ENCODE assay signal across 8 mouse cellular contexts in the genomic region with DNA sequence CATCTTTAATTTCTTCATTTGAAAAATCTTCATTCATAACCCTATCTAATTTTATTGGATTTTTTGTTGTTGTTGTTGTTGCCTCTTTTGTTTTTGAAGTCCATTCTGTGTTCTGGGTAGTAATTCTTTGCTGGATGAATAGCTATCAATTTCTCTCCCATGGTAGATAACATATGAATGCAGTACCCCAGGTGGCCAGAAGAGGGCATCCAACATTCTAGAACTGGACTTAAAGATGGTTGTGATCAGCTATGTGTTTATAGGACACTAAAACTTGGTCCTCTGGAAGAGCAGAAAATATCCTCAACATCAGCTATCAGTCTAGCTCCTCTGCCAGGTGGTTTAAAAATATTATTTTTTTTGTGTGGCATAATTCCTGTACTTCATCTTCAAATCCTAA.
A peak's percentile ranks its signal among the peaks of the same experiment; 100 is the strongest.
DNase-seq lines count a peak whose midpoint lies in the region; ATAC-seq and TF ChIP-seq lines count a peak whose summit lies in the region.
"Not testable (repeated sequence)": the region's sequence is repeated elsewhere in the genome, so short reads cannot be mapped to it uniquely, and the experiment has no call there.

No protein-coding gene starts in this region.

- not testable (repeated sequence) for H3K27ac ChIP-seq in kidney, postnatal 0 days

- H3K9me3 ChIP-seq in kidney, postnatal 0 days (replicated peaks; ENCODE audit: low read length) = not testable (repeated sequence)

- H3K27me3 ChIP-seq in kidney, postnatal 0 days (ENCODE audit: insufficient read depth, low read length) = not testable (repeated sequence)

- not testable (repeated sequence) for H3K4me3 ChIP-seq in kidney, postnatal 0 days (replicated peaks; ENCODE audit: low read depth, low read length); lung, adult 2 months (replicated peaks; ENCODE audit: extremely low read depth, low read depth, low read length)

- not testable (repeated sequence) for TF ChIP-seq POLR2A in lung, adult 2 months (IDR thresholded peaks at IDR 0.05; ENCODE audit: borderline replicate concordance, extremely low read depth, low read depth, low read length)

- DNase-seq in A20 (ENCODE audit: low read depth, low spot score) = peak; percentile 68
- DNase-seq in ZHBTc4 (ENCODE audit: low read depth, low spot score) = peak; percentile 51
- peak; percentile 14 to 40 for DNase-seq in cerebellum, postnatal 14 days
- not testable (repeated sequence) for DNase-seq in kidney, postnatal 0 days (ENCODE audit: low spot score)
- peak; percentile 11 for DNase-seq in lung, adult 2 months
- DNase-seq in thymus, postnatal 0 days (ENCODE audit: low spot score) = peak; percentile 8

- not testable (repeated sequence) for H3K9ac ChIP-seq in kidney, postnatal 0 days (ENCODE audit: low read depth, low read length)

- ATAC-seq in granulocyte monocyte progenitor cell, adult 5-6 weeks (replicated peaks; ENCODE audit: poor library complexity, severe bottlenecking) = peak; percentile 50; the same call in 1 of the 2 replicates
- ATAC-seq in kidney, postnatal 0 days (replicated peaks; ENCODE audit: low FRiP score, low read depth) = not testable (repeated sequence)
- peak; percentile 49; the same call in 1 of the 2 replicates for ATAC-seq in neutrophil, adult 5-6 weeks (ENCODE audit: extremely low read depth, insufficient number of reproducible peaks, low FRiP score, poor library complexity, severe bottlenecking)

- peak; percentile 52 for TF ChIP-seq CTCF in kidney, postnatal 0 days (IDR thresholded peaks at IDR 0.05; ENCODE audit: low read depth)
- TF ChIP-seq CTCF in lung, adult 2 months (IDR thresholded peaks at IDR 0.05; ENCODE audit: insufficient read depth, low read length) = not testable (repeated sequence)

- H3K36me3 ChIP-seq in kidney, postnatal 0 days (ENCODE audit: insufficient read depth, low read length) = not testable (repeated sequence)

- H3K4me2 ChIP-seq in kidney, postnatal 0 days (ENCODE audit: low read length) = not testable (repeated sequence)

- H3K4me1 ChIP-seq in kidney, postnatal 0 days (replicated peaks; ENCODE audit: insufficient read depth, low read length); lung, adult 2 months (ENCODE audit: control insufficient read depth, insufficient read depth, low read length): not testable (repeated sequence)
